Mouse (Mus musculus) macrophage (primary cell): Measurements from ENCODE around the gene Tmem212. TPM values are rescaled to one million over a fixed set of nuclear protein-coding genes. Genes with fewer than 3 reads are reported as not detected.
A peak's percentile ranks its signal among the peaks of the same experiment; 100 is the strongest.

ENCODE experiments used
- H3K27ac ChIP-seq: fragments of 350-480 bp; formaldehyde crosslinking; 2 replicates; pipeline ENCODE4 v1.9.0; 2021
- H3K36me3 ChIP-seq: fragments of 350-480 bp; formaldehyde crosslinking; 2 replicates; pipeline ENCODE4 v1.9.0; 2021; ENCODE audit errors: inconsistent target
- H3K4me3 ChIP-seq: fragments of 350-480 bp; formaldehyde crosslinking; 2 replicates; pipeline ENCODE4 v1.9.0; 2021; ENCODE audit errors: inconsistent target
- H3K79me2 ChIP-seq: fragments of 350-480 bp; formaldehyde crosslinking; 2 replicates; pipeline ENCODE4 v1.9.0; 2021; ENCODE audit errors: inconsistent target
- WGBS: methylation state at CpG from one replicate; pipeline ENCODE4 v1.1.7; 2026; ENCODE audit warnings: inconsistent platforms; ENCODE audit not compliant: missing documents; 5-methylcytosine and 5-hydroxymethylcytosine counted together
- polyA plus RNA-seq: library from polyadenylated mRNA; stranded (reverse); fragments of 250-400 nt; gene quantifications from 3 replicates; pipeline ENCODE4 v1.2.4, GENCODE M21; 2018; ENCODE audit warnings: inconsistent platforms

Gene Tmem212
- polyA plus RNA-seq, 1 experiment from 2014 or later = not detected

DNA sequence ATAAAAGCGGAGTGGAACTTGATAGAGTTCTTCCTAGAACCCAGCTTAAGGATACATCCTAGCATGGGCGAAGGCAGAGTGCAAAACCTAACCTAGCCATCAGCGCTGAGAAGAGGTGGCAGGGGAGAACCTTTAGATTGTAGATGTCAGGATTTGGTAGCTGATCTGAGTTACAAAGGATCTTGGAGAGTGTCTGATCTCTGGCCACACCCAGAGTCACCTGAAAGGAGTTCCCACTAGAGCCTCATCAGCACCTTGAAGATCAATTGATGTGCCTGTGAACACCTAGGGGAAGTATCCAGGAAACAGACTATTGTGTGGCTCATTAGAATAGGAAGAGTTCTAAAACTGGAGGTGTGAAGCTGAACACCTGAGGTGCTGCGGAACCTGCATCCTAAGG lies 23.7 kb downstream of the Tmem212 start:
- no peak overlapping the region for H3K27ac ChIP-seq
- H3K79me2 ChIP-seq = no peaks in the 10 kb centered on the region
- H3K4me3 ChIP-seq = no peak overlapping the region
- H3K36me3 ChIP-seq = no peaks in the 10 kb centered on the region
- WGBS = 98% methylated on average over 4 of the region's 4 CpGs

DNA sequence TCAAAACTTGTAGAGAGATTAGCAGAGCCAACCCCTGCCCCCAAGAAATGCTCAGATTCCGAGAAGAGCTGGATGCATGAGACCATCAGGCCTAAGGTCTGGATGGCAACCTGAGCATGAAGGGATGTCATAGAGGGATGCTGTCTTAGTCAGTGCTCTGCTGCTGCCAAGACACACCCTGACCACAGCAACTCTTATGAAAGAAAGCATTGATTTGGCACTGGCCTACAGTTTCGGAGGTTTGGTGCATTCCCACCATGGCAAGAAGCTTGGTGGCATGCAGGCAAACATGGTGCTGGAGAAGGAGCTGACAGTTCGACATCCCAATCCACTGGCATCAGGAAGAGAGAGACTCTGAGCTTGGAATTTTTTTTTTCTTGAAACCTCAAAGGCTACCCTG lies 24.3 kb downstream of the Tmem212 start:
- H3K79me2 ChIP-seq = no peaks in the 10 kb centered on the region
- H3K4me3 ChIP-seq = no peak overlapping the region
- H3K36me3 ChIP-seq = no peaks in the 10 kb centered on the region
- 94% methylated on average over 3 of the region's 3 CpGs for WGBS
- no peak overlapping the region for H3K27ac ChIP-seq

DNA sequence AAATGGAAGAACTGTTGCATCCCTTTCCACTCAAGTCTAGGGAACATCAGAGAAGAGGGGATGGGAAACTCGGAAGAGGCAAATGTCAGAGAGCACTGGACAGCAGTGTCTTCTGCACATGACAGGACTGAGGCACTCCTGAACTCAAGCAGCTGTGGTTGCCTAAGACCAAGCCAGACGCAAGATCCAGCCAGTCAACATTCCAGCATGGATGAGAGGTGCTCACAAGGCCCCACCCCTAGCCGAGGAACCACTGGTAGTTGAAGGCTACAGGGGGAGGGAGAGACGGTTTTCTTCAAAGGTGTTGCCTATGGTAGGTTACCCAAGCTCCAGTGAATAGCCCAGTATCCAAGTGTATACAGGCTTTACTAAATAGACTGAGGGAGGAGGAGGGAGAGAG lies 24.8 kb downstream of the Tmem212 start:
- Histone ChIP-seq H3K79me2 (no peaks in the 10 kb centered on the region), H3K27ac (no peak overlapping the region), H3K36me3 (no peaks in the 10 kb centered on the region), H3K4me3 (no peak overlapping the region)
- WGBS = 89% methylated on average over 4 of the region's 4 CpGs

DNA sequence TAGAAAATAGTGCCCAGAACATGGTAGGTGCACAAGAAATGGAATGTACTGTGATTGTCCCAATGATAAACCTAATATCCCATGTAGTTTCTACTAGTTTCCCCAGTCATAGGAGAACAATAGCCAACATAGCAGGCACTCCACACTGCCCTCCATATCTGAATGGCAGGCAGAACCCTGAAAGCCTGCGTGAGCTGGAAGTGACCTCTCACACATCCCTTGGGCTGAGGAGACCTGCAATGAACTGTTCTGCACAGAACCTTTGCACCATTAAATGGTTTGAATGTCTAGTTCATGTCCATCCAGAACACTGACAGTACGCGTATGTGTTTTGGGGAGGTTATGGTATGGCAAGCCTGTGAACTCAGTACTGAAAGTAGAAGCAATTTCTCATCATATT lies 27.5 kb downstream of the Tmem212 start:
- no peaks in the 10 kb centered on the region for H3K36me3 ChIP-seq
- H3K4me3 ChIP-seq = no peak overlapping the region
- no peaks in the 10 kb centered on the region for H3K79me2 ChIP-seq
- 100% methylated on average over 3 of the region's 3 CpGs for WGBS
- H3K27ac ChIP-seq = no peak overlapping the region

DNA sequence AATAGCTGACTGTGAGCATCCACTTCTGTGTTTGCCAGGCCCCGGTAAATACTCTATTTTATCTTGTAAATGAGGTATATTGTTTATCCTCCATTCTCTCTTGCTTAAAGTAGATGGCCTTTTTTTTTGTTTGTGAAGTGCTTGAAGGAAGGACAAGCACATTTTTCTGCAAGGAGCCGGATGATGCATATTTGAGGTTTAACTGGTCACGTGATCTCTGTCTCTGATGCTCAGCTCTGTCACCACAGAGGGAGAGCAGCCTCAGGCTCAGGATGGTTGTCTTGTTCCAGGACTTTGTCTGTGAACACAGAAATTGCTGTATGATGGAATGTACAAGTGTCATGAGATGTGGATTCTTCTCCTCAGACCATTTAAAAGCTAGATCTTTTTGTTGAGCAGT lies 28.4 kb downstream of the Tmem212 start:
- H3K79me2 ChIP-seq = no peaks in the 10 kb centered on the region
- H3K36me3 ChIP-seq = no peaks in the 10 kb centered on the region
- 93% methylated on average over 3 of the region's 3 CpGs for WGBS
- H3K4me3 ChIP-seq = no peak overlapping the region
- H3K27ac ChIP-seq = no peak overlapping the region

DNA sequence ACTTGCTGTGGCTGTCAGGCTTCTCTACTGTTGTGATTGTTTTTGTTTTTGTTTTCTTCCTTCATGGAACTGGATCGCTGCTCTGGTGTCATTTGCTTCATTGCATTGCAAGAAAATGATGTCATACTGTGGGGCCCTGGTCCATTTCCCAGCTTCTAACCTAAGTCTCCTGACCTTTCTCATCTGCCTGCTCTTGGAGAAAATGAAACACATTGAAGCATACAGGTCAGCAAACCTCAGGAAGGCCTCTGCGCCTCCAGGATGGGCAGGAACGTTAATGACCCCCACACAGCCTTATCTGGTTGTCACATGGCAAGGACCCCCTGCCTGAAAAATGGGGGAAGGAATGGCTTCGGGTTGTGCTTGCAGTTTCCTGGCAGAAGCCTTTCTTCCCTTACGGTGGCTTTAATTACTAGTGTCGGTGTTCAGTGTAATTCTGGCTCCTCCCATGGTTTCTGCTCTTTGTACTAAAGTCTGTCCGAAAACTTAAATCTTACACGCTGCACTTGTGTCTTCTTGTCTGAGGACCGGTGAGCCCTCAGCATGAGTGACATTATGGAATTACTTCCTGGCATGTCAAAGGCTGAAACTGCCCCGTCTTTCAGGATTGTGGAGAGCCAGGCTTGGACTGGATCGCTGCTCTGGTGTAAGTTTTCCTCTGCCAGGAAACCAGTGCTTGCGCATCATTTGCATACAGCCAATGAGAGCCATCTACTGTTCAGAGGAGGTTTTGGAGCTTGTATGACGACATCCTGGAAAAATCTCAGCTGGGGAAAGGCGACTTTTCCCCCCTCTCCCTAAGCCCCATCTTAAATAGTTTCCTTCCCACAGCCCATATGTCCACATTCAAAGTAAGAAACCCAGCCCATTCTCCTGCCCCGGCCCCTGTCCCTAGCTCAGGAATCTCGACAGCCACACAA lies 33.1 kb downstream of the Tmem212 start:
- 11% methylated on average over 16 of the region's 16 CpGs for WGBS
- Histone ChIP-seq H3K27ac (peak overlapping the region; percentile 24), H3K4me3 (peak overlapping the region; percentile 24), H3K79me2 (no peaks in the 10 kb centered on the region), H3K36me3 (no peaks in the 10 kb centered on the region)

DNA sequence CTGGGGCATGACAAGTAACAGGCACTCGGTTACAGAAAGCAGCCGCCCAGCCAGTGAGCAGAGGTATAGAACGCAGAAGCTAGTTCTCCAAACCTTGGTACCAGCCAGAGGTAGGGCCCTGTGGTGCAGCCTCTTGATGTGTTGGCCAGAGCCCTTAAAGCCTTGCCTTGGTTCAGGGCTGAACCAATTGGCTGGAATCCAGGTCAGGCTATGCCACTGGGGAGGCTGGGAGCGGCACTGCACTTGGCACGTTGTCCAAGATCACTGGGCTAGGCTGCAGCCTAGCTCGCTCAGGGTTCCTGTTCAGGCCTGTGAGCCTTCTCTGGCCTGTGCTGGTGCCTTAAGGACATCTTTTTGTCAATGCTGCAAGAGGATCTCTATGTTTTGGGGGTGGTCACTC lies 34.6 kb downstream of the Tmem212 start:
- no peak overlapping the region for H3K27ac ChIP-seq
- H3K4me3 ChIP-seq = no peak overlapping the region
- H3K36me3 ChIP-seq = no peaks in the 10 kb centered on the region
- H3K79me2 ChIP-seq = no peaks in the 10 kb centered on the region
- WGBS = 93% methylated on average over 6 of the region's 6 CpGs

DNA sequence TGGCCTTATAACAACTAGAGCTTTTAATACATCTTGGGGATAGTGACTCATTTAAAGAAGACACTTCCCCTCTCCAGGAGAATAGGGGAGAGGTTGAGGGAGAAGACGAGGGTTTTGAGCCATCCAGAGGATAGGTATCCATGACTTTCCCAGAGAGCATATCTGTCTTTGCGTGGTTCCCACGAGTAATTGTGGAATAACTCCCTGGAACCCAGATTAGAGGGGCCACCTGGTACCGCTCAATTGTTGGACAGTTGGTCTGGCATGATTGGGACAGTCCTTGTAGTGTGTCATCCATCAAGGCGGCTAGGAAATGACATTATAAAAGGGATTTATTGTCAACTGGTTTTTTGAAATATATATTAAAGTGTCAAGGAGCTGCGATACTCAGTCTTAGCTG lies 35.1 kb downstream of the Tmem212 start:
- 95% methylated on average over 6 of the region's 6 CpGs for WGBS
- H3K79me2 ChIP-seq = no peaks in the 10 kb centered on the region
- no peaks in the 10 kb centered on the region for H3K36me3 ChIP-seq
- H3K4me3 ChIP-seq = no peak overlapping the region
- no peak overlapping the region for H3K27ac ChIP-seq

- H3K36me3 ChIP-seq = no peaks in the 10 kb centered on the region
- H3K79me2 ChIP-seq = no peaks in the 10 kb centered on the region
- H3K27ac ChIP-seq = no peak overlapping the region
- peak overlapping the region; percentile 10; the same call in 1 of the 2 replicates for H3K4me3 ChIP-seq
- 27% methylated on average over 5 of the region's 5 CpGs for WGBS
Measured at GRCm38 (mm10) chr3:27859161-27859561, 37.0 kb downstream of the Tmem212 start.

DNA sequence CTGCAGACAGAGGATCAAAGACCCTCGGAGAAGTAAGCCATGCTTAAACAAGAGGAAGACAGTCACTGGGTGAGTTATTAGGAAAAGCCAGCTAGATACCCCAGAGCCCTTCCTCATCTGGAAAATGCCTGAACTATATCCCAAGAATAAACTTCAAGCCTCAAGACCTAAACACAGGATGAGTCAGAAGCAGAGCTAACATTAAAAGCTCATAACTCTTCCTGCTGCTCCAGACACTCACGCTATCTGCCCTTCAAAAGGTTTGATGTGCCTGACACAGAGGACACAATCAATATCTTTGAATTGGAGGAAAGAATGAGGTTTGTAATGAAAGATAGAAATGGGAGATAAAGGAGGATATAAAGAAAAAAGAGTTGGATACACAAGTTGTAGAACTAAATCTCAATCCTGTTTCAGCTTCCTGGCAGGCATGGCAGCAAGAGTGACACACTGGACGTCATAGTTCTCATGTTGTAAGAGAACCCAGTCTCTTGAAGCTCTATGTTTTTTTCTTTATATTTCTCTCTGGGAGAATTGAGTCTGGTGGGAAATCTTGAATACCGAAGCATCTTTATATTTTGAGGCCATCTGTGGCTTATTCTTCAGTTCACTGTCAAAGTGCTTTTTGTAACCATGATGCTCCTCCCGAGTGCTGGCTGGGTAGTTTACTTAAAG lies 37.6 kb downstream of the Tmem212 start:
- H3K36me3 ChIP-seq = no peaks in the 10 kb centered on the region
- no peak overlapping the region for H3K27ac ChIP-seq
- 77% methylated on average over 5 of the region's 5 CpGs for WGBS
- no peaks in the 10 kb centered on the region for H3K79me2 ChIP-seq
- H3K4me3 ChIP-seq = no peak overlapping the region

GRCm38 (mm10) chr3:27856288-27856687 lies 39.9 kb downstream of the Tmem212 start:
- Histone ChIP-seq H3K79me2 (no peaks in the 10 kb centered on the region), H3K27ac (no peak overlapping the region), H3K36me3 (no peaks in the 10 kb centered on the region), H3K4me3 (no peak overlapping the region)
- WGBS = 93% methylated on average over 2 of the region's 2 CpGs

- H3K36me3 ChIP-seq = no peaks in the 10 kb centered on the region
- 79% methylated on average over 5 of the region's 5 CpGs for WGBS
- no peaks in the 10 kb centered on the region for H3K79me2 ChIP-seq
- H3K4me3 ChIP-seq = no peak overlapping the region
- H3K27ac ChIP-seq = no peak overlapping the region
Measured at GRCm38 (mm10) chr3:27854431-27855180, 41.6 kb downstream of the Tmem212 start.

GRCm38 (mm10) chr3:27843266-27843665 lies 52.9 kb downstream of the Tmem212 start:
- WGBS = 96% methylated on average over 3 of the region's 5 CpGs
- Histone ChIP-seq H3K4me3 (no peak overlapping the region), H3K27ac (no peak overlapping the region), H3K79me2 (no peaks in the 10 kb centered on the region), H3K36me3 (no peaks in the 10 kb centered on the region)

DNA sequence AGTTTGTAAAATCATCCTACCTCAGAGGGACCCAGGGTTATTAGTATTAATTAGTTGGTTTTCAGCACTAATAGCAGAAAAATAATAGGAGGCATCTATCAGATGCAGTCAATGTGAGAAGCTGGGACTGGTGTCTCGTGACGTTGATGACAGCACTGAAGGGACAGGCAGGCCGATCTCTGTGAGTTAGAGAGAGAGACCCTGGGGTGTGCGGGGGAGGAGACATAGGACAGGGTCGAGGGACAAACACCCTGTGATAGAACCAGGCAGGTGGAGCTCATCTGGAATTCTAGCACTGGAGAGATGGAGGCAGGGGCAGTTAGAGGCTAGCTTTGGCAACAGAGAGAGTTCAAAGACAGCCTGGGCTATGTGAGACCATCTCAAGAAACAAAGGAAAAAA lies 53.3 kb downstream of the Tmem212 start:
- 86% methylated on average over 5 of the region's 5 CpGs for WGBS
- Histone ChIP-seq H3K79me2 (no peaks in the 10 kb centered on the region), H3K36me3 (no peaks in the 10 kb centered on the region), H3K27ac (no peak overlapping the region), H3K4me3 (no peak overlapping the region)

- Histone ChIP-seq H3K79me2 (no peaks in the 10 kb centered on the region), H3K36me3 (no peaks in the 10 kb centered on the region), H3K4me3 (no peak overlapping the region), H3K27ac (no peak overlapping the region)
- 88% methylated on average over 9 of the region's 9 CpGs for WGBS
Measured at GRCm38 (mm10) chr3:27840311-27840710, 55.9 kb downstream of the Tmem212 start.
